Mouse (Mus musculus) gastrocnemius, adult 8-10 months (tissue): ENCODE results near the gene Khdc1c. TPM values are rescaled to one million over a fixed set of nuclear protein-coding genes. Genes with fewer than 3 reads are reported as not detected.

Experiments
- total RNA-seq, 4 experiments: library from RNA; stranded (reverse); gene quantifications; 2 replicates each; pipeline ENCODE4 v1.2.4; 2022

Gene Khdc1c
- total RNA-seq, 4 experiments from 2014 or later: not detected

Other genes with a start within 250 kb of the Khdc1c start
- gene Tmem14a, start 149.8 kb upstream of the Khdc1c start, total RNA-seq: 1 to 10 TPM in 2 of 4 experiments, under 1 TPM in 2; 0.73 to 1.5 (median 1.0) TPM
- gene Gsta3, start 127.7 kb upstream of the Khdc1c start, total RNA-seq: 1 to 10 TPM in 2 of 4 experiments, under 1 TPM in 2; 0.48 to 1.2 (median 0.86) TPM
- not detected for gene Khdc1a, start 18.7 kb upstream of the Khdc1c start, total RNA-seq
- gene Khdc1b, start 15.2 kb downstream of the Khdc1c start, total RNA-seq: not detected